Mouse (Mus musculus) forebrain, postnatal 0 days (tissue): ENCODE results near the gene Lrrc46. TPM values are rescaled to one million over a fixed set of nuclear protein-coding genes. Genes with fewer than 3 reads are reported as not detected.

Experiments used
- ATAC-seq: fragments of 200-750 bp; cut with Nextera tagmentation; 2 replicates; pipeline ENCODE4 v1.8.0; 2017; ENCODE audit warnings: mild to moderate bottlenecking, moderate library complexity
- DNase-seq: peaks from one replicate; pipeline ENCODE4 v3.0.0-alpha.2; 2015
- H3K27ac ChIP-seq: fragments of 300-500 bp; sonication (generic); 2 replicates; pipeline ENCODE4 v1.5.1; 2014; ENCODE audit warnings: low read depth, mild to moderate bottlenecking, antibody characterized with exemption, low read length, moderate library complexity, mixed read lengths
- H3K27me3 ChIP-seq: fragments of 300-500 bp; sonication (generic); 2 replicates; pipeline ENCODE4 v1.6.1; 2014; ENCODE audit warnings: mild to moderate bottlenecking, low read length, mixed read lengths; ENCODE audit not compliant: insufficient read depth
- H3K36me3 ChIP-seq: fragments of 300-500 bp; sonication (generic); 2 replicates; pipeline ENCODE4 v1.6.1; 2014; ENCODE audit warnings: mild to moderate bottlenecking, moderate library complexity; ENCODE audit not compliant: insufficient read depth
- H3K4me1 ChIP-seq: fragments of 300-500 bp; sonication (generic); 2 replicates; pipeline ENCODE4 v1.6.1; 2014; ENCODE audit warnings: antibody characterized with exemption; ENCODE audit not compliant: insufficient read depth
- H3K4me2 ChIP-seq: fragments of 300-500 bp; sonication (generic); 2 replicates; pipeline ENCODE4 v1.6.1; 2014; ENCODE audit warnings: low read depth, mild to moderate bottlenecking, moderate library complexity
- H3K4me3 ChIP-seq: fragments of 300-500 bp; sonication (generic); 2 replicates; pipeline ENCODE4 v1.5.1; 2014; ENCODE audit warnings: low read depth, low read length, mixed read lengths
- H3K9ac ChIP-seq: fragments of 300-500 bp; sonication (generic); 2 replicates; pipeline ENCODE4 v1.6.1; 2014; ENCODE audit warnings: mild to moderate bottlenecking
- H3K9me3 ChIP-seq: fragments of 300-500 bp; sonication (generic); 2 replicates; pipeline ENCODE4 v1.6.1; 2016; ENCODE audit warnings: low read length
- CTCF ChIP-seq: sonication (generic); IDR thresholded peaks from 2 replicates; pipeline ENCODE4 v1.5.1; 2016; ENCODE audit warnings: antibody characterized with exemption, control low read depth, low read depth
- WGBS: fragments of 180-500 bp; shearing (Covaris S2); extraction: QIAGEN DNeasy Blood & Tissue Kit; methylation state at CpG from one replicate; pipeline ENCODE4 v1.1.7; 2014; 5-methylcytosine and 5-hydroxymethylcytosine counted together
- polyA plus RNA-seq: library from polyadenylated mRNA; unstranded; fragments of >200 nt; fragmentation: Nextera tagmentation; extraction: Ambion mirVana; gene quantifications from 2 replicates; pipeline ENCODE4 v1.2.1, GENCODE M21; 2015
- total RNA-seq: library from RNA; depleted of rRNA; stranded (reverse); fragments of >200 nt; gene quantifications from 2 replicates; pipeline ENCODE4 v1.2.3, GENCODE M21; 2014

Lrrc46 gene
- total and polyA plus RNA-seq, 2 experiments from 2014 or later: 1.6 to 5.8 TPM

- WGBS: 90% methylated on average over 12 of the region's 12 CpGs
- no peaks in the 10 kb centered on the region for H3K27me3 ChIP-seq
- DNase-seq (no peak), ATAC-seq (no peak)
- no peak overlapping the region for H3K4me2 ChIP-seq
- no peak overlapping the region for H3K9ac ChIP-seq
- no peaks in the 10 kb centered on the region for H3K4me1 ChIP-seq
- no peak overlapping the region for H3K27ac ChIP-seq
- no peaks in the 10 kb centered on the region for H3K9me3 ChIP-seq
- H3K4me3 ChIP-seq: no peak overlapping the region
- TF ChIP-seq CTCF: no peak
- peaks cover 25% of the 10 kb centered on the region for H3K36me3 ChIP-seq
Observed at GRCm38 (mm10) chr11:97065538-97066295, 24.5 kb upstream of the Lrrc46 start.

GRCm38 (mm10) chr11:97063921-97064295, 22.7 kb upstream of the Lrrc46 start:
- no peak overlapping the region for H3K9ac ChIP-seq
- WGBS: 86% methylated on average over 3 of the region's 3 CpGs
- no peaks in the 10 kb centered on the region for H3K4me1 ChIP-seq
- H3K27ac ChIP-seq: no peak overlapping the region
- peak; percentile 34; the same call in 1 of the 2 replicates for TF ChIP-seq CTCF
- DNase-seq (no peak), ATAC-seq (no peak)
- peaks cover 41% of the 10 kb centered on the region for H3K36me3 ChIP-seq
- no peak overlapping the region for H3K4me2 ChIP-seq
- no peaks in the 10 kb centered on the region for H3K27me3 ChIP-seq
- no peaks in the 10 kb centered on the region for H3K9me3 ChIP-seq
- no peak overlapping the region for H3K4me3 ChIP-seq

- Histone ChIP-seq H3K4me3 (no peak overlapping the region), H3K9me3 (no peaks in the 10 kb centered on the region), H3K4me1 (no peaks in the 10 kb centered on the region), H3K9ac (no peak overlapping the region), H3K27ac (0 out of 2 replicates have a peak overlapping the region, but pooled peaks have one; percentile 29), H3K27me3 (no peaks in the 10 kb centered on the region), H3K4me2 (no peak overlapping the region), H3K36me3 (peaks cover 46% of the 10 kb centered on the region)
- TF ChIP-seq CTCF: no peak
- peak; percentile 47 for ATAC-seq
- DNase-seq: peak; percentile 5
- 13% methylated on average over 9 of the region's 9 CpGs for WGBS
Observed at GRCm38 (mm10) chr11:97063274-97063920, 22.2 kb upstream of the Lrrc46 start.

DNA sequence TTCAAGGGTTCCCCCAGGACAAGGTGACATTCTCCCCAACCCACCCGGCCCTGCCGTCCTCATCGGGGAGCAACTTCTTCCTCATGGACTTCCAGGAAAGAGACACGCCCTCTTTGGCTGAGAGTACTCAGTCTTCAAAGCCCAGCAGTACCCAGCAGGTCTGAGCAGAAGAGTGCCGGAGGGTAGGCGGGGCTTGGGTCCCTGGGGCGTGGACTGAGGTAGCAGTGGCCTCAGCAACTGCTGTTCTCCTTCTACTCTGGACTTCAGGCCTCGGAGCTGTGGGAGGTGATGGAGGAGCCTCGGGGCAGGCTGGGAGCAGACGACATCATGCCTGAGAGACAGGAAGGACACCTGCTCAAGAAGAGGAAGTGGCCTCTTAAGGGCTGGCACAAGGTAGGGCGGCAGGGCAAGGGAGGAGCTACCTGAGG, 11.0 kb upstream of the Lrrc46 start:
- H3K4me3 ChIP-seq: no peak overlapping the region
- H3K27ac ChIP-seq: no peak overlapping the region
- no peaks in the 10 kb centered on the region for H3K9me3 ChIP-seq
- 37% methylated on average over 11 of the region's 11 CpGs for WGBS
- ATAC-seq: no peak
- no peaks in the 10 kb centered on the region for H3K27me3 ChIP-seq
- H3K9ac ChIP-seq: no peak overlapping the region
- peaks cover 8% of the 10 kb centered on the region for H3K4me1 ChIP-seq
- peak overlapping the region; percentile 93; the same call in 1 of the 2 replicates for H3K4me2 ChIP-seq
- no peak for TF ChIP-seq CTCF
- DNase-seq: no peak
- H3K36me3 ChIP-seq: peaks cover 43% of the 10 kb centered on the region

DNA sequence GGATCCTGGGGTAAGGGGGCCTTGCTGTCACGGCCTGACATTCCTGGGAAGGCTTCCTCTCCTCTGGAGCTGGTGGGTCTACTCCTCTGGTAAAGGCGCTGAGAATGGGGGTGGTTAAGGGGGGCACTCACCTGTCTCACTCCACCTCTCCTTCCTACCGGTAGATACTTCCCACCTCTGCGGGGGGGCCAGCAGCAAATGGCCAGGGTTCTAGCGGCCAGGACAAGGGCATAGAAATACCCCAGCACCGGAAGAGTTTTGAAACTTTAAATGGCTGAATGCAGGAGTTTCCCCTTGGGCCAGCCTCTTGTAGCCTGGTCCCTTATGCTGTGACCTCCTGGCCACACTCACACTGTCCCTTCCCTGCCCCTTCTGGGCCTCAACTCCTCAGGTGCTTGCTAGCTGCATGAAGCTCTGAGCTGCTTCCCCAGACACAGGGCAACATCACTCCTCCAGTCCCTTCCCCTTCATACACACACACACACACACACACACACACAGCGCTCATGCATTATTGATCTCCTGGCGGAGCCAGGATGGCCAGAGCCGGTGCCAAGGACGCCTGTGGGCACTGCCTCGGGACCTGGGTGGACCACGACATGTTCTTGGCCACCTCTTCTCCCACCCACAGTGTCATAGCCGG, 9.9 kb upstream of the Lrrc46 start:
- 14% methylated on average over 13 of the region's 13 CpGs for WGBS
- Histone ChIP-seq H3K36me3 (peaks cover 40% of the 10 kb centered on the region), H3K27ac (peak overlapping the region; percentile 69), H3K4me3 (peak overlapping the region; percentile 65), H3K9me3 (no peaks in the 10 kb centered on the region), H3K9ac (peak overlapping the region; percentile 69), H3K4me1 (peaks cover 8% of the 10 kb centered on the region), H3K4me2 (peak overlapping the region; percentile 93), H3K27me3 (no peaks in the 10 kb centered on the region)
- ATAC-seq (peak; percentile 30; the same call in 1 of the 2 replicates), DNase-seq (peak; percentile 30)
- TF ChIP-seq CTCF: no peak

- peaks cover 8% of the 10 kb centered on the region for H3K4me1 ChIP-seq
- H3K9ac ChIP-seq: peak within 1 kb of the TSS; percentile 69
- ATAC-seq: peak; percentile 97
- no peaks in the 10 kb centered on the region for H3K27me3 ChIP-seq
- H3K9me3 ChIP-seq: no peaks in the 10 kb centered on the region
- H3K27ac ChIP-seq: peak within 1 kb of the TSS; percentile 69
- H3K4me2 ChIP-seq: peak within 1 kb of the TSS; percentile 93
- peak within 1 kb of the TSS; percentile 65 for H3K4me3 ChIP-seq
- WGBS: 2% methylated on average over 18 of the region's 18 CpGs
- DNase-seq: peak; percentile 86
- peak; percentile 54 for TF ChIP-seq CTCF
- peaks cover 34% of the 10 kb centered on the region for H3K36me3 ChIP-seq
Observed at GRCm38 (mm10) chr11:97050216-97050943, 9.2 kb upstream of the Lrrc46 start, which contains the start of gene Osbpl7. Gene Osbpl7, plus strand, starts transcription at chr11:97050628.
